Mouse (Mus musculus) CH12.LX (cell line): ENCODE measurements around the gene Lrrc55.

Experiments
- CTCF ChIP-seq, 2 experiments: IDR thresholded peaks in 1 of 2; conservative IDR thresholded peaks in 1 of 2; 2 replicates each; pipeline ENCODE4 v1.5.1; 2011 to 2012; ENCODE audit warnings: low read depth in 2 of 2, low read length in 2 of 2, improper control_type of control experiment in 1 of 2, inconsistent platforms in 1 of 2, mild to moderate bottlenecking in 1 of 2, moderate library complexity in 1 of 2
- MEF2A ChIP-seq: IDR thresholded peaks from 2 replicates; pipeline ENCODE4 v1.6.1; 2014; ENCODE audit warnings: low read depth, mild to moderate bottlenecking, inconsistent platforms, low read length, improper control_type of control experiment, borderline replicate concordance
- SIN3A ChIP-seq: IDR thresholded peaks from 2 replicates; pipeline ENCODE4 v1.6.1; 2012; ENCODE audit warnings: low read length, improper control_type of control experiment, inconsistent platforms

DNA sequence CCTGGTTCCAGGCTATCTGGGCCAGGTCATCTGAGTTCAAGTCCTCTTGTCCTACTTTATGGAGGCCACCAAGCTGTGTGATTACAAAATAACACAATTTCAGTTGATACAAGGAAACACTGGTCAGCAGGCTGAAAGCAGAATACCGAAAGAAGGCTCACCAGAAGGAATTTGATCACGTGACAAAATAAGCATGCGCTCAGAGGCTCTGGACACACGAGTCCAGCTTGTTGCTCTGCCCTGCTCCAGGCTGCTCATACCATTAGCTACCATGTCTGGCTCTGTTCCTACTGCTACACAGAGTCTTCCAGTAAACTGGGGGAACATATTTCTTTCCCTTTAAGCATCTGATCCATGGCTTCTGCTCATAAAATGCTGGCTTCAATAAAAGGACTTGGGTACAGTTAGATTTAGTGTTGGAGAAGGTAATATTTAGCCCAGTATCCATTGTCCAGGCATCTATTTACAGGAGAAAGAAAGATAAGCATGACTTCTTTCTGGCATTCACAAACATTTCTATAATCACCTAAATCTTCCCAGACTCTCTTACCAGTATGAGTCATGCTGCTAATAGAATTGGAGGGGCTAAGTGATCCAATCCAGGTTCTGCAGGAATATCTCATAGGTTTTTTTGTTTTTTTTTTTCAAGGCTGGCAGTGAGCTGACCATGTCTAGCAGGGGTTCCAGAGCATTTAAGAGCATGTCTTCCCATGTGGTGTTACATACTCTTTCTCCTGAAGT, 33.9 kb upstream of the Lrrc55 start:
- no peak for TF ChIP-seq SIN3A
- TF ChIP-seq CTCF (conservative IDR thresholded peaks at IDR 0.05 in 1 of 2, IDR thresholded peaks at IDR 0.05 in 1 of 2; ENCODE audit: low read depth in 2 of 2, low read length in 2 of 2): no peak
- no peak for TF ChIP-seq MEF2A
